Mouse (Mus musculus): Measurements from ENCODE around the gene Rogdi. TPM values are rescaled to one million over a fixed set of nuclear protein-coding genes. Genes with fewer than 3 reads are reported as not detected.
A peak's percentile ranks its signal among the peaks of the same experiment; 100 is the strongest.

The Rogdi gene
- polyA plus RNA-seq, 1 experiment, result 156 TPM

DNA sequence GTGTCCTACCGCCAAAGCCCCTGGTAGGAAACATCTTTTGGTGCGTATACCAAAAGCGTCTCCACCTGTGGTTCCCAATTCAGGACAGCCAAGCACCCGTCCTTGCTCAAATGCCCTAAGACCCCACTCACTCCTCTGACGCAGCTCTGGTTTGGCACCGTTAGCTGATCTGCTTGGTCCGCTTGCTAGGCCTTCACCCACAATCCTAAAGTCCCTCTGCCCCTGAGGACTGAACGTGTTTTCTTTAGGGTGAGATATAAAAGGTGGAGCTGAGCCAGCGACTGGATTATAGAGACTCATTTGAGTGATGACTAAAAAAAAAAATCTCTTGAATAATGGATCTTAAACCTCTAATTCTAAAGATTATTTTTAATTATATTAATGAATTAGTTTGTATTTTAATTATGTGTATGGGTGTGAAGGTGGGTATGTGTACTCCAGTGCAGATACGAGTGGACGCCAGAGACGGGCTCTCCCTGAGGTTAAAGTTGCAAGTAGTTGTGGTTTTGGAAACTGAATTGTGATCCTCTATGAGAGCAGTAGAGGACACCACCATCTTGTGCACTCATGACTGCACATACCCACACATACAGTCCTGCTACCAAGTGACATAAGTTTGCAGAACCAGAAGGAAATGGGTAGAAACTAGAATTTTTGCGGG, 48.5 kb downstream of the Rogdi start:
- peak overlapping the region; percentile 81 for H3K27ac ChIP-seq (ENCODE audit: control insufficient read depth, insufficient read depth, low read depth, low read length, poor library complexity)
- peak overlapping the region; percentile 77 for H3K4me3 ChIP-seq (replicated peaks; ENCODE audit: control insufficient read depth, low read depth, low read length)
- WGBS, result 6% methylated on average over 13 of the region's 13 CpGs
- TF ChIP-seq POLR2A (IDR thresholded peaks at IDR 0.05; ENCODE audit: borderline replicate concordance, control insufficient read depth, low read depth, low read length) (no peak), CTCF (IDR thresholded peaks at IDR 0.05; ENCODE audit: control insufficient read depth, insufficient read depth, low read length) (no peak)
- peaks cover 7% of the 10 kb centered on the region for H3K4me1 ChIP-seq (ENCODE audit: control insufficient read depth, insufficient read depth, low read length)

DNA sequence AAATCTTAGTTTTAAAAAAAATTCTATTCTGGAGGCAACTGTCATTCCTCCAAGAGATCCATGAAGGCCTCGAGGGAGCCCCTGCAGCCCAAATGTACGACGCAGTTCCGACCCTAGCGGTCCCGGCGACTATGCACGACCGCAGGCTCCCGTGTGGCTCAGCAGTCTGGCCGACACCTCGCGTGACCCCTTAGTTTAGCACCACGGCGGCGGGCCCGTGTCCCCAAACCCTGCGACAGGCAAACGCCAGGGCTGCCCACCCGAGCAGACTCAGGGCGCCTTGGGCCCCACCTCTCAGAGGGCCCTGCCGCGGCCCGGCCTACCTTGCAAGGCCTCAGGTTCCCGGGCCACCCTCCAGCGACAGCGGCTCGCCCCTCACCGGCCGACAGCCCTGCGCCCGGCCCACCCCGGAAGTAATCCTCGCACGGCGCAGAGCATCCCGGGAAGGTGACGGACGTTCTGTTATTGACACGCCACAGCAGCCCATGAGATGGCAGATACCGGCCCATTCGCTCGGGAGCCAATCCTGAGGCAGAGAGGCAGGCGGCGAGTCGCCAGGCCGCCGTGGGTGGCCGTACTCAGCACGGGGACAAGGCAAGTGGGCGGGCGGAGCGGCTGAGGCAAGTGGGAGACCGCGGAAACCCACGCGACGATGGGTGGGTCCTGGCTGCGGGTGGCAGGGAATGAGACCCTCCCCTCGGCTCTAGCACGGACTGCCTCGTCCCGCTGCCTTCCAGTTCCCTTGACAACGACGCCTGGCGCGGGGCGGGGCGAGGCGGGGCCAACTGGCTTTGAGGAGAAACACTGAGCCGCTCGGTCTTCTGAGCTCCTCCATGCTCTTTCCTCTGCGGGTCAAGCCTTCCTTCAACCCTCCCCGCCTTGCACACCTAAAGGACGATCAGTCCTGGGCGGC, 49.3 kb downstream of the Rogdi start, which contains the start of gene Anks3:
Anks3 (minus strand) TSS at position 409 of the 913 bp plus-strand sequence.
- peaks cover 3% of the 10 kb centered on the region for H3K4me1 ChIP-seq (ENCODE audit: control insufficient read depth, insufficient read depth, low read length)
- peak; percentile 38; the same call in 1 of the 2 replicates for TF ChIP-seq POLR2A (IDR thresholded peaks at IDR 0.05; ENCODE audit: borderline replicate concordance, control insufficient read depth, low read depth, low read length)
- no peak for TF ChIP-seq CTCF (IDR thresholded peaks at IDR 0.05; ENCODE audit: control insufficient read depth, insufficient read depth, low read length)
- under 1% methylated on average over 76 of the region's 76 CpGs for WGBS
- H3K4me3 ChIP-seq (replicated peaks; ENCODE audit: control insufficient read depth, low read depth, low read length), result peak within 1 kb of the TSS; percentile 77
- H3K27ac ChIP-seq (ENCODE audit: control insufficient read depth, insufficient read depth, low read depth, low read length, poor library complexity), result peak within 1 kb of the TSS; percentile 81

DNA sequence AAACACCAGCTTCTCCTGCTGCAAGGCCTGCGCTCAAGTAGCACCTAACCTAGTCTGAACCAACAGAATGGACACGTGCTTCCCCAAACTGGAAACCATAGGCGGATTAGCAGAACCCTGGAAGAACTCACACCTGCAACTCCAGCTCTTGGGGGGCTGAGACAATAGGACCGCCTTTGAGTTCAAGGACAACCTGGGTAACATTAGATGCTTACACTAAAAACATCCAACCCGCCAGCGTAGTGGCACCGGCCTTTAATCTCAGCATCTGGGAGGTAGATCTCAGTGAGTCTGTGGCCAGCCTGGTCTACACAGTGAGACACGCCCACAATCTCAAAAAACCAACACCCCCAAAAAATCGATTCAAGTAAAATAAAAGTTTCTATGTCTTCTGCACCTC, 50.0 kb downstream of the Rogdi start:
- 35% methylated on average over 9 of the region's 9 CpGs for WGBS
- Histone ChIP-seq H3K27ac (ENCODE audit: control insufficient read depth, insufficient read depth, low read depth, low read length, poor library complexity) (no peak overlapping the region), H3K4me1 (ENCODE audit: control insufficient read depth, insufficient read depth, low read length) (peaks cover 2% of the 10 kb centered on the region), H3K4me3 (replicated peaks; ENCODE audit: control insufficient read depth, low read depth, low read length) (peak overlapping the region; percentile 55)
- TF ChIP-seq CTCF (IDR thresholded peaks at IDR 0.05; ENCODE audit: control insufficient read depth, insufficient read depth, low read length), result no peak
- no peak for TF ChIP-seq POLR2A (IDR thresholded peaks at IDR 0.05; ENCODE audit: borderline replicate concordance, control insufficient read depth, low read depth, low read length)

DNA sequence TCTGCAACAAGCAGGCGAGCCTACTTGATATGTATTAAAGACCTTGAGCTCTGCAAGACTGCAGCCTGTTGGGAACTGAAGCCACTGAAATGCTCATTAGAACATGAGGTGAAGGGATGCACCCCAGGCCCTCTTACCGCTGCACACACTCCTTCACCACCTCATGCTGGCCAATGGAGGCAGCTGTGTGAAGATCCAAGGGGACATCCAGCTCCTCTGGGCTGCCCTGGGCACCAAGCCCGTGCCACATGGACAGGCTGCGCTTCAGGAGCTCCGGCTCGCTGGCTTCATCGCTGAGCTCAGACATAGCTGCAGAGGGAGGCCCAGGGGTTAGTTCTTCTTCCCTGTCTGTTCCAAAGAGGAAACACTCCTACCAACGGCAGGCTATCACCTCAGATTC, 53.1 kb downstream of the Rogdi start:
- Histone ChIP-seq H3K4me1 (ENCODE audit: control insufficient read depth, insufficient read depth, low read length) (peaks cover 2% of the 10 kb centered on the region), H3K27ac (ENCODE audit: control insufficient read depth, insufficient read depth, low read depth, low read length, poor library complexity) (no peak overlapping the region), H3K4me3 (replicated peaks; ENCODE audit: control insufficient read depth, low read depth, low read length) (no peak overlapping the region)
- WGBS, result 70% methylated on average over 8 of the region's 8 CpGs
- no peak for TF ChIP-seq POLR2A (IDR thresholded peaks at IDR 0.05; ENCODE audit: borderline replicate concordance, control insufficient read depth, low read depth, low read length)
- no peak for TF ChIP-seq CTCF (IDR thresholded peaks at IDR 0.05; ENCODE audit: control insufficient read depth, insufficient read depth, low read length)

Other genes starting within 250 kb of the Rogdi start
- 10.6 and 17.2 TPM in 2 replicates for gene Cdip1, start 223.3 kb downstream of the Rogdi start, polyA plus RNA-seq (2011; ENCODE audit: insufficient read depth, insufficient read length, low replicate concordance, missing spikeins)
- gene 4930562C15Rik, start 178.1 kb downstream of the Rogdi start, polyA plus RNA-seq (2011; ENCODE audit: insufficient read depth, insufficient read length, low replicate concordance, missing spikeins), result 1.7 TPM in 1 of 2 replicates, not detected in the other
- gene Ubald1, start 133.2 kb downstream of the Rogdi start, polyA plus RNA-seq (2011; ENCODE audit: insufficient read depth, insufficient read length, low replicate concordance, missing spikeins), result 19.4 and 38.1 TPM in 2 replicates
- gene Mgrn1, start 127.3 kb downstream of the Rogdi start, polyA plus RNA-seq (2011; ENCODE audit: insufficient read depth, insufficient read length, low replicate concordance, missing spikeins), result 12.9 and 22.1 TPM in 2 replicates
- gene Nudt16l1, start 74.8 kb downstream of the Rogdi start, polyA plus RNA-seq (2011; ENCODE audit: insufficient read depth, insufficient read length, low replicate concordance, missing spikeins), result 30.5 and 49.4 TPM in 2 replicates
- gene Anks3, start 49.3 kb downstream of the Rogdi start, polyA plus RNA-seq (2011; ENCODE audit: insufficient read depth, insufficient read length, low replicate concordance, missing spikeins), result 19.9 and 45.4 TPM in 2 replicates
- not detected in 2 replicates for gene Sept12, start 15.7 kb downstream of the Rogdi start, polyA plus RNA-seq (2011; ENCODE audit: insufficient read depth, insufficient read length, low replicate concordance, missing spikeins)
- not detected in 2 replicates for gene Smim22, start 6.3 kb downstream of the Rogdi start, polyA plus RNA-seq (2011; ENCODE audit: insufficient read depth, insufficient read length, low replicate concordance, missing spikeins)
- 31.6 and 51.1 TPM in 2 replicates for gene Glyr1, start 36.3 kb upstream of the Rogdi start, polyA plus RNA-seq (2011; ENCODE audit: insufficient read depth, insufficient read length, low replicate concordance, missing spikeins)
- gene Ubn1, start 36.5 kb upstream of the Rogdi start, polyA plus RNA-seq (2011; ENCODE audit: insufficient read depth, insufficient read length, low replicate concordance, missing spikeins), result 29.4 and 33.7 TPM in 2 replicates
- gene Ppl, start 118.9 kb upstream of the Rogdi start, polyA plus RNA-seq (2011; ENCODE audit: insufficient read depth, insufficient read length, low replicate concordance, missing spikeins), result 1.1 and 1.8 TPM in 2 replicates
- 4.4 and 20.8 TPM in 2 replicates for gene Sec14l5, start 133.6 kb upstream of the Rogdi start, polyA plus RNA-seq (2011; ENCODE audit: insufficient read depth, insufficient read length, low replicate concordance, missing spikeins)
- gene Nagpa, start 190.5 kb upstream of the Rogdi start, polyA plus RNA-seq (2011; ENCODE audit: insufficient read depth, insufficient read length, low replicate concordance, missing spikeins), result 3.9 and 10.6 TPM in 2 replicates
- not detected in 2 replicates for gene AU021092, start 208.7 kb upstream of the Rogdi start, polyA plus RNA-seq (2011; ENCODE audit: insufficient read depth, insufficient read length, low replicate concordance, missing spikeins)
- gene Alg1, start 220.1 kb upstream of the Rogdi start, polyA plus RNA-seq (2011; ENCODE audit: insufficient read depth, insufficient read length, low replicate concordance, missing spikeins), result 11.1 and 15.4 TPM in 2 replicates
- 4.1 and 6.3 TPM in 2 replicates for gene Eef2kmt, start 242.4 kb upstream of the Rogdi start, polyA plus RNA-seq (2011; ENCODE audit: insufficient read depth, insufficient read length, low replicate concordance, missing spikeins)

Measured in bone marrow, adult 2 months (tissue).